Mouse (Mus musculus): ENCODE measurements around the gene Gm10283. TPM values are rescaled to one million over a fixed set of nuclear protein-coding genes. Genes with fewer than 3 reads are reported as not detected.

Gm10283 gene
- polyA plus RNA-seq (2017; shearing (Covaris generic)): not detected

DNA sequence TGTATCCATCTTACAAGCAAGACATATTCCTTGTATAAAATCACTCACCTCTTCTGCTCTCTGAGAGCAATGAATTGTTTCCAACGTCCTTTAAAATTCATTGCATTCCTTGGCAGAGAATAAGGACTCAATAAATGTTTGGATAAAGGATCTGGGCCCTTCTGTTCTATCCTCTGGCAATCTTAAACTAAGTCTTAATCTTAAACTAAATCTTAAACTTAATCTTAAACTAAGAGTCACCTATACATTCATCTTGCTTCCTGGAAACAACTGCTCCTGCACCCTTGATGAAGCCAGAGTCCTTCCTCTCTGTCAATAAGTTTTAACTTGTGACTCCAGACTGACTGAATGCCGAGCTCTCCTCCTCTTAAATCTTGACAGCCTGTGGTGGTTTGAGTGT is at the start of gene Gm10283:
Gm10283 (minus strand) TSS at position 101 of the 400 bp plus-strand sequence.

DNA sequence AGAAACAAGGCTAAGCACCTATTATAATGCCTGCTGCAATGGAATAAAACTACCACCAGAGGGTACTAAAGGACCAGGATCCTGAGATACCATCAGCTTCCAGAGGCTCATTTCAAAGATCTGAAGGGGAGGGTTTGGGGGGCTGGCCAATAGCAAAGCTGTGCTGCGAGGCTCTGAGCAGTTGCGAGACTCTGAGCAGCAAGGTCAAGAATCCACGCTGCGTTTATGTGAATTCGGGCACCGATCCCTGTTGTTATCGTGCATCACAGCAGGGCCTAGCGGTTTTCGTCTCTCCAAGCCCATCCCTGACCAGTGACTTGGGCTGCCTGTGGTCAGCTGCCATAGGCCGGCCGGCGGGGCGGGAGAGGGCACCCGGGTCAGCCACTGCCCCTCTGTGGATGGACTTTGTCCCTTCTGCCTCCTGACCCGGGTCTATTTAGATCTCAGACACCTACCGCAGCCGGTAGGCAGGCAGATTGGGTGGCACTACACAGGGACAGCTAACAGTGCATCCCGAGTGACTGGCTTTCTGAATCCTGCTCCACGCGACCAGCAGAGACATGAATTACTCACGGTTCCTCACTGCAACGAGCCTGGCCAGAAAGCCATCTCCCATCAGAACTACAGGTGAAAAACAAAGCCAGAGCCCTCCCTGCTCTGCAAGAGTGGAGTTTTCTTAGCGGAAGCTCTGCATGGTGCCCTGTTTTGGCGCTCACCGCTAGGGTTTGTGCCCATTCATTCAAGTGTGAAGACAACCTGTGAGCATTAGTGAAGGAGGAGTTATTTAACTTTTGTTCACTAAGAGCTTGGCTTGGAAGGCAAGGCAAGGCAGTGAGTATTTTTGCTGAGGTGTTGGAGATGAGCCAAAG is 2.9 kb upstream of the Gm10283 start, which contains the start of gene Aadat:
Aadat (plus strand) TSS at position 280 of the 869 bp plus-strand sequence.

Other genes starting within 250 kb of the Gm10283 start
- not detected for gene Aadat, start 2.7 kb upstream of the Gm10283 start, polyA plus RNA-seq (2017; shearing (Covaris generic))
- under 1 TPM; 0.11 to 0.26 TPM for gene Mfap3l, start 129.6 kb upstream of the Gm10283 start, polyA plus RNA-seq (2017; shearing (Covaris generic))

Measured in inflammation-experienced regulatory T-cells (primary cell).